Mouse (Mus musculus): ENCODE data around the gene Golga1. TPM values are rescaled to one million over a fixed set of nuclear protein-coding genes. Genes with fewer than 3 reads are reported as not detected.
A peak's percentile ranks its signal among the peaks of the same experiment; 100 is the strongest.

Gene Golga1
- total and polyA plus RNA-seq, 2 experiments, result 7.1 to 19.1 TPM

GRCm38 (mm10) chr2:39091966-39092365, 26.6 kb upstream of the Golga1 start:
- Histone ChIP-seq H3K79me2 (ENCODE audit: control insufficient read depth, insufficient read depth, low read length) (no peaks in the 10 kb centered on the region), H3K36me3 (ENCODE audit: control insufficient read depth, insufficient read depth, low read length) (peaks cover 4% of the 10 kb centered on the region; the same call in 1 of the 2 replicates), H3K27ac (replicated peaks; ENCODE audit: insufficient read depth, low read depth, low read length) (no peak overlapping the region), H3K9ac (ENCODE audit: low read depth, low read length) (no peak overlapping the region), H3K27me3 (ENCODE audit: control insufficient read depth, insufficient read depth, low read length) (no peaks in the 10 kb centered on the region), H3K4me3 (ENCODE audit: insufficient read depth, low read depth, low read length) (no peak overlapping the region), H3K4me1 (ENCODE audit: control insufficient read depth, insufficient read depth, low read length) (no peaks in the 10 kb centered on the region)
- WGBS, result 93% methylated on average over 1 of the region's 1 CpGs
- no peak for DNase-seq (ENCODE audit: extremely low read depth, low read depth, low spot score)
- TF ChIP-seq POLR2A (IDR thresholded peaks at IDR 0.05; ENCODE audit: extremely low read depth, insufficient read depth, low read length) (no peak), CTCF (IDR thresholded peaks at IDR 0.05; ENCODE audit: low read depth, low read length) (no peak)

- Histone ChIP-seq H3K4me1 (ENCODE audit: control insufficient read depth, insufficient read depth, low read length) (no peaks in the 10 kb centered on the region), H3K4me3 (ENCODE audit: insufficient read depth, low read depth, low read length) (no peak overlapping the region), H3K27me3 (ENCODE audit: control insufficient read depth, insufficient read depth, low read length) (no peaks in the 10 kb centered on the region), H3K36me3 (ENCODE audit: control insufficient read depth, insufficient read depth, low read length) (peaks cover 9% of the 10 kb centered on the region; the same call in 1 of the 2 replicates), H3K27ac (replicated peaks; ENCODE audit: insufficient read depth, low read depth, low read length) (no peak overlapping the region), H3K79me2 (ENCODE audit: control insufficient read depth, insufficient read depth, low read length) (no peaks in the 10 kb centered on the region), H3K9ac (ENCODE audit: low read depth, low read length) (no peak overlapping the region)
- TF ChIP-seq POLR2A (IDR thresholded peaks at IDR 0.05; ENCODE audit: extremely low read depth, insufficient read depth, low read length), result no peak
- TF ChIP-seq CTCF (IDR thresholded peaks at IDR 0.05; ENCODE audit: low read depth, low read length), result no peak
- 84% methylated on average over 3 of the region's 3 CpGs for WGBS
- no peak for DNase-seq (ENCODE audit: extremely low read depth, low read depth, low spot score)
Measured at GRCm38 (mm10) chr2:39082706-39083105, 17.4 kb upstream of the Golga1 start.

GRCm38 (mm10) chr2:39070666-39071065, 5.3 kb upstream of the Golga1 start:
- Histone ChIP-seq H3K9ac (ENCODE audit: low read depth, low read length) (no peak overlapping the region), H3K27me3 (ENCODE audit: control insufficient read depth, insufficient read depth, low read length) (no peaks in the 10 kb centered on the region)
- TF ChIP-seq POLR2A (IDR thresholded peaks at IDR 0.05; ENCODE audit: extremely low read depth, insufficient read depth, low read length), result no peak
- no peak for TF ChIP-seq CTCF (IDR thresholded peaks at IDR 0.05; ENCODE audit: low read depth, low read length)

GRCm38 (mm10) chr2:39069096-39069495, 3.8 kb upstream of the Golga1 start:
- Histone ChIP-seq H3K9ac (ENCODE audit: low read depth, low read length) (no peak overlapping the region), H3K36me3 (ENCODE audit: control insufficient read depth, insufficient read depth, low read length) (no peaks in the 10 kb centered on the region), H3K4me3 (ENCODE audit: insufficient read depth, low read depth, low read length) (no peak overlapping the region), H3K79me2 (ENCODE audit: control insufficient read depth, insufficient read depth, low read length) (peaks cover 6% of the 10 kb centered on the region; the same call in 1 of the 2 replicates), H3K4me1 (ENCODE audit: control insufficient read depth, insufficient read depth, low read length) (peaks cover 3% of the 10 kb centered on the region; the same call in 1 of the 2 replicates), H3K27ac (replicated peaks; ENCODE audit: insufficient read depth, low read depth, low read length) (no peak overlapping the region), H3K27me3 (ENCODE audit: control insufficient read depth, insufficient read depth, low read length) (no peaks in the 10 kb centered on the region)
- no peak for DNase-seq (ENCODE audit: extremely low read depth, low read depth, low spot score)
- TF ChIP-seq CTCF (IDR thresholded peaks at IDR 0.05; ENCODE audit: low read depth, low read length) (no peak), POLR2A (IDR thresholded peaks at IDR 0.05; ENCODE audit: extremely low read depth, insufficient read depth, low read length) (no peak)
- 80% methylated on average over 1 of the region's 1 CpGs for WGBS

More at GRCm38 (mm10) chr2:39070666-39071065, 5.3 kb upstream of the Golga1 start:
- Histone ChIP-seq H3K36me3 (ENCODE audit: control insufficient read depth, insufficient read depth, low read length) (no peaks in the 10 kb centered on the region), H3K79me2 (ENCODE audit: control insufficient read depth, insufficient read depth, low read length) (no peaks in the 10 kb centered on the region), H3K4me1 (ENCODE audit: control insufficient read depth, insufficient read depth, low read length) (peaks cover 2% of the 10 kb centered on the region; the same call in 1 of the 2 replicates), H3K4me3 (ENCODE audit: insufficient read depth, low read depth, low read length) (no peak overlapping the region), H3K27ac (replicated peaks; ENCODE audit: insufficient read depth, low read depth, low read length) (no peak overlapping the region)
- no peak for DNase-seq (ENCODE audit: extremely low read depth, low read depth, low spot score)

- 3% methylated on average over 25 of the region's 25 CpGs for WGBS
- DNase-seq (ENCODE audit: extremely low read depth, low read depth, low spot score), result peak; percentile 44
- no peaks in the 10 kb centered on the region for H3K27me3 ChIP-seq (ENCODE audit: control insufficient read depth, insufficient read depth, low read length)
- peaks cover 4% of the 10 kb centered on the region; the same call in 1 of the 2 replicates for H3K4me1 ChIP-seq (ENCODE audit: control insufficient read depth, insufficient read depth, low read length)
- no peak for TF ChIP-seq POLR2A (IDR thresholded peaks at IDR 0.05; ENCODE audit: extremely low read depth, insufficient read depth, low read length)
- no peak for TF ChIP-seq CTCF (IDR thresholded peaks at IDR 0.05; ENCODE audit: low read depth, low read length)
- H3K27ac ChIP-seq (replicated peaks; ENCODE audit: insufficient read depth, low read depth, low read length), result peak overlapping the region; percentile 75
- H3K9ac ChIP-seq (ENCODE audit: low read depth, low read length), result peak overlapping the region; percentile 96
- H3K4me3 ChIP-seq (ENCODE audit: insufficient read depth, low read depth, low read length), result peak overlapping the region; percentile 96
- H3K79me2 ChIP-seq (ENCODE audit: control insufficient read depth, insufficient read depth, low read length), result peaks cover 6% of the 10 kb centered on the region; the same call in 1 of the 2 replicates
- peaks cover 15% of the 10 kb centered on the region for H3K36me3 ChIP-seq (ENCODE audit: control insufficient read depth, insufficient read depth, low read length)
Measured at GRCm38 (mm10) chr2:39064687-39065399, 498 bp downstream of the Golga1 start.

GRCm38 (mm10) chr2:39048515-39048914, 16.8 kb downstream of the Golga1 start:
- Histone ChIP-seq H3K36me3 (ENCODE audit: control insufficient read depth, insufficient read depth, low read length) (peaks cover 64% of the 10 kb centered on the region), H3K27me3 (ENCODE audit: control insufficient read depth, insufficient read depth, low read length) (no peaks in the 10 kb centered on the region), H3K4me1 (ENCODE audit: control insufficient read depth, insufficient read depth, low read length) (no peaks in the 10 kb centered on the region), H3K4me3 (ENCODE audit: insufficient read depth, low read depth, low read length) (no peak overlapping the region), H3K27ac (replicated peaks; ENCODE audit: insufficient read depth, low read depth, low read length) (no peak overlapping the region), H3K9ac (ENCODE audit: low read depth, low read length) (no peak overlapping the region), H3K79me2 (ENCODE audit: control insufficient read depth, insufficient read depth, low read length) (no peaks in the 10 kb centered on the region)
- DNase-seq (ENCODE audit: extremely low read depth, low read depth, low spot score), result no peak
- WGBS, result 92% methylated on average over 1 of the region's 1 CpGs
- TF ChIP-seq POLR2A (IDR thresholded peaks at IDR 0.05; ENCODE audit: extremely low read depth, insufficient read depth, low read length) (no peak), CTCF (IDR thresholded peaks at IDR 0.05; ENCODE audit: low read depth, low read length) (no peak)

Data from liver, adult 2 months (tissue).